Comparison of ENCODE assay signal across 8 mouse cellular contexts in genomic region chr14:111681092-111681708, GRCm38 (mm10). TPM values are rescaled to one million over a fixed set of nuclear protein-coding genes. Genes with fewer than 3 reads are reported as not detected.
DNase-seq lines count a peak whose midpoint lies in the region; ATAC-seq lines count a peak whose summit lies in the region.

No protein-coding gene starts in this region.

- peaks cover 10% of the 10 kb centered on the region; the same call in 1 of the 2 replicates for H3K4me1 ChIP-seq in heart, embryonic 16.5 days (ENCODE audit: control insufficient read depth, insufficient read depth, low read length)
- H3K4me1 ChIP-seq in limb, embryonic 10.5 days: peaks cover 24% of the 10 kb centered on the region
- H3K4me1 ChIP-seq in neural tube, embryonic 15.5 days: peaks cover 33% of the 10 kb centered on the region

- no peaks in the 10 kb centered on the region for H3K36me3 ChIP-seq in heart, embryonic 16.5 days (ENCODE audit: control insufficient read depth, insufficient read depth)
- H3K36me3 ChIP-seq in limb, embryonic 10.5 days: no peaks in the 10 kb centered on the region
- H3K36me3 ChIP-seq in neural tube, embryonic 15.5 days: 0 out of 2 replicates have a peak, but pooled peaks cover 7% of the 10 kb centered on the region

- peaks cover 10% of the 10 kb centered on the region for H3K27me3 ChIP-seq in heart, embryonic 16.5 days (ENCODE audit: control insufficient read depth, insufficient read depth, low read length)
- H3K27me3 ChIP-seq in limb, embryonic 10.5 days (ENCODE audit: low read depth, poor library complexity, severe bottlenecking): peaks cover 47% of the 10 kb centered on the region
- H3K27me3 ChIP-seq in neural tube, embryonic 15.5 days (replicated peaks): no peaks in the 10 kb centered on the region

- peak overlapping the region; percentile 63 for H3K9ac ChIP-seq in heart, embryonic 16.5 days (ENCODE audit: low read length)
- peak overlapping the region; percentile 35 for H3K9ac ChIP-seq in neural tube, embryonic 15.5 days (replicated peaks)

- H3K4me2 ChIP-seq in heart, embryonic 16.5 days (ENCODE audit: low read depth, low read length): peak overlapping the region; percentile 72
- peak overlapping the region; percentile 75 for H3K4me2 ChIP-seq in neural tube, embryonic 15.5 days

- under 1% methylated on average over 38 of the region's 38 CpGs for WGBS in heart, embryonic 16.5 days
- WGBS in limb, embryonic 10.5 days: 3% methylated on average over 37 of the region's 38 CpGs
- 1% methylated on average over 37 of the region's 38 CpGs for WGBS in neural tube, embryonic 15.5 days

- DNase-seq in left cerebral cortex, adult 18-20 months (ENCODE audit: low spot score in 2 of 2): peak; percentile 28 to 58
- DNase-seq in left cerebral cortex, adult 11 months (ENCODE audit: low spot score): no peak
- DNase-seq in cerebellum, postnatal 14 days: peak; percentile 24 to 34
- DNase-seq in limb, embryonic 10.5 days (ENCODE audit: low spot score): peak; percentile 71
- DNase-seq in spleen, postnatal 10 days (ENCODE audit: low spot score in 2 of 2): no peak
- no peak for DNase-seq in urinary bladder, adult 2 months (ENCODE audit: low spot score)

- ATAC-seq in heart, embryonic 16.5 days (replicated peaks; ENCODE audit: extremely low read depth, insufficient read depth, low FRiP score): peak; percentile 59
- ATAC-seq in neural tube, embryonic 15.5 days (ENCODE audit: low FRiP score): peak; percentile 42

- H3K4me3 ChIP-seq in heart, embryonic 16.5 days (ENCODE audit: low read length): peak overlapping the region; percentile 57
- peak overlapping the region; percentile 59 for H3K4me3 ChIP-seq in limb, embryonic 10.5 days
- H3K4me3 ChIP-seq in neural tube, embryonic 15.5 days (replicated peaks): peak overlapping the region; percentile 41

- no peak overlapping the region for H3K27ac ChIP-seq in heart, embryonic 16.5 days (ENCODE audit: low read length)
- H3K27ac ChIP-seq in limb, embryonic 10.5 days: peak overlapping the region; percentile 79
- H3K27ac ChIP-seq in neural tube, embryonic 15.5 days (replicated peaks): peak overlapping the region; percentile 54

- H3K9me3 ChIP-seq in heart, embryonic 16.5 days (replicated peaks; ENCODE audit: control insufficient read depth, low read length): no peaks in the 10 kb centered on the region
- no peaks in the 10 kb centered on the region for H3K9me3 ChIP-seq in limb, embryonic 10.5 days (replicated peaks)
- H3K9me3 ChIP-seq in neural tube, embryonic 15.5 days (replicated peaks): no peaks in the 10 kb centered on the region

RNA-seq across cellular contexts. Expression of gene Slitrk5, which starts 6.3 kb away (rescaled TPM):
- 10 to 100 TPM; 70.2 to 71.7 TPM for total RNA-seq in left cerebral cortex, adult 18-20 months (2021)
- 4.4 and 5.3 TPM in 2 replicates for polyA plus RNA-seq in heart, embryonic 16.5 days (2015; fragmentation: Nextera tagmentation; extraction: Ambion mirVana)
- 5.1 and 5.9 TPM in 2 replicates for polyA plus RNA-seq in limb, embryonic 10.5 days (2016; fragmentation: Nextera tagmentation; extraction: Ambion mirVana)
- polyA plus RNA-seq in neural tube, embryonic 15.5 days (2015; fragmentation: Nextera tagmentation; extraction: Ambion mirVana): 33.1 and 36.2 TPM in 2 replicates
- 0.70 and 0.93 TPM in 2 replicates for polyA plus RNA-seq in urinary bladder, adult 2 months (2012; rRNA removed)

Comparison
In these comparisons a context has a peak if more than half of its experiments do, and no peak if none do; other contexts are left out.
1. DNase-seq: peak in left cerebral cortex, adult 18-20 months (2 of 2), cerebellum, postnatal 14 days (2 of 2) and limb, embryonic 10.5 days (single experiment); none in left cerebral cortex, adult 11 months (single experiment), spleen, postnatal 10 days (0 of 2) and urinary bladder, adult 2 months (single experiment).
2. Peak in every context shown above with its lines, with median percentiles within 50 percentile points of each other: H3K4me3 ChIP-seq.